Mouse (Mus musculus): ENCODE data around the gene Plagl2.

DNA sequence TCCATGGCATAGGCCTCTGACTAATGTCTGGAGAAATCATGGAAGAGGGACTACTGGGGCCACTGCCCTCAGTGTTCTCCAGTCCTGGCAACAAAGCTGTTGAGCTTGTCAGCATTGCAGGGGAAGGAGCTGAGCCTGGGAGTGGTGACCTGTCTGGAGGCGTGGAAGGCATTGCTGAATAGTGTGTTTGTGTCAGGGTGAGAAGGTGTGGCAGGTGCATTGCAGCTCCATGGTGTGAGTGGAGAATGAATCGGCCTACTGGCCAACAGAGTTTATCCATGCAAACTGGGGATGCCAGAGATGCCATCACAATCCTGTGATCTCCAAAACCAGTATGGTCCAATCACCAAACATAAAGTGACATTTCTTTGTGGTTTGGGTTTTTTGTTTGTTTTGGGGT lies 15.4 kb upstream of the Plagl2 start:
- no peak for TF ChIP-seq CTCF (IDR thresholded peaks at IDR 0.05; ENCODE audit: low read depth)
- TF ChIP-seq EP300 (optimal IDR thresholded peaks at IDR 0.05), result no peak
